Mouse (Mus musculus) liver, embryonic 11.5 days (tissue): ENCODE measurements around the gene Ascl3. TPM values are rescaled to one million over a fixed set of nuclear protein-coding genes. Genes with fewer than 3 reads are reported as not detected.

Experiments used
- ATAC-seq: fragments of 200-750 bp; cut with Nextera tagmentation; replicated peaks from 2 replicates; pipeline ENCODE4 v1.8.0; 2017; ENCODE audit warnings: moderate number of reproducible peaks, mild to moderate bottlenecking, moderate TSS enrichment, moderate library complexity; ENCODE audit not compliant: low FRiP score
- DNase-seq: peaks from one replicate; pipeline ENCODE4 v3.0.0-alpha.2; 2017; ENCODE audit warnings: low spot score
- H3K27ac ChIP-seq: fragments of 300-500 bp; sonication (generic); 2 replicates; pipeline ENCODE4 v1.5.1; 2014; ENCODE audit warnings: mild to moderate bottlenecking, low read depth, low read length, control low read depth
- H3K27me3 ChIP-seq: fragments of 300-500 bp; sonication (generic); replicated peaks from 2 replicates; pipeline ENCODE4 v1.6.1; 2014; ENCODE audit warnings: low read length, mixed read lengths; ENCODE audit not compliant: control insufficient read depth, insufficient read depth
- H3K36me3 ChIP-seq: fragments of 300-500 bp; sonication (generic); 2 replicates; pipeline ENCODE4 v1.6.1; 2014; ENCODE audit warnings: mild to moderate bottlenecking, low read length, moderate library complexity, mixed read lengths; ENCODE audit not compliant: control insufficient read depth, insufficient read depth
- H3K4me1 ChIP-seq: fragments of 300-500 bp; sonication (generic); replicated peaks from 2 replicates; pipeline ENCODE4 v1.6.1; 2014; ENCODE audit warnings: low read length, mixed read lengths; ENCODE audit not compliant: control insufficient read depth, insufficient read depth
- H3K4me2 ChIP-seq: fragments of 300-500 bp; sonication (generic); 2 replicates; pipeline ENCODE4 v1.6.1; 2014; ENCODE audit warnings: mild to moderate bottlenecking, control low read depth, moderate library complexity
- H3K4me3 ChIP-seq: fragments of 300-500 bp; sonication (generic); 2 replicates; pipeline ENCODE4 v1.5.1; 2014; ENCODE audit warnings: low read depth, low read length, control low read depth
- H3K9ac ChIP-seq: fragments of 300-500 bp; sonication (generic); 2 replicates; pipeline ENCODE4 v1.6.1; 2014; ENCODE audit warnings: low read depth, low read length, control low read depth
- H3K9me3 ChIP-seq: fragments of 300-500 bp; sonication (generic); 2 replicates; pipeline ENCODE4 v1.6.1; 2016; ENCODE audit warnings: low read length, inconsistent platforms, mixed read lengths; ENCODE audit not compliant: control insufficient read depth
- WGBS: fragments of 180-500 bp; shearing (Covaris S2); extraction: QIAGEN DNeasy Blood & Tissue Kit; methylation state at CpG from one replicate; pipeline ENCODE4 v1.1.7; 2014; 5-methylcytosine and 5-hydroxymethylcytosine counted together
- polyA plus RNA-seq: library from polyadenylated mRNA; unstranded; fragments of >200 nt; fragmentation: Nextera tagmentation; extraction: Ambion mirVana; gene quantifications from 2 replicates; pipeline ENCODE4 v1.2.1, GENCODE M21; 2014

Gene Ascl3
- polyA plus RNA-seq, 1 experiment from 2014 or later = not detected

GRCm38 (mm10) chr7:109704461-109704860 lies 27.1 kb downstream of the Ascl3 start:
- Histone ChIP-seq H3K27me3 (no peaks in the 10 kb centered on the region), H3K27ac (no peak overlapping the region), H3K9me3 (no peaks in the 10 kb centered on the region), H3K4me1 (peaks cover 3% of the 10 kb centered on the region), H3K9ac (peak overlapping the region; percentile 81), H3K36me3 (no peaks in the 10 kb centered on the region; the same call in 1 of the 2 replicates), H3K4me2 (peak overlapping the region; percentile 73), H3K4me3 (peak overlapping the region; percentile 73)
- ATAC-seq = no peak
- DNase-seq = no peak
- WGBS = 45% methylated on average over 3 of the region's 3 CpGs

GRCm38 (mm10) chr7:109704016-109704377 lies 27.5 kb downstream of the Ascl3 start:
- H3K4me2 ChIP-seq = peak overlapping the region; percentile 73
- WGBS = 2% methylated on average over 15 of the region's 17 CpGs
- H3K4me1 ChIP-seq = peaks cover 3% of the 10 kb centered on the region
- no peak for ATAC-seq
- no peak for DNase-seq
- peak overlapping the region; percentile 73 for H3K4me3 ChIP-seq
- peak overlapping the region; percentile 81 for H3K9ac ChIP-seq
- H3K27me3 ChIP-seq = no peaks in the 10 kb centered on the region
- no peaks in the 10 kb centered on the region; the same call in 1 of the 2 replicates for H3K36me3 ChIP-seq
- no peaks in the 10 kb centered on the region for H3K9me3 ChIP-seq
- H3K27ac ChIP-seq = peak overlapping the region; percentile 69

- peak; percentile 93 for ATAC-seq
- no peaks in the 10 kb centered on the region; the same call in 1 of the 2 replicates for H3K36me3 ChIP-seq
- under 1% methylated on average over 61 of the region's 61 CpGs for WGBS
Measured at GRCm38 (mm10) chr7:109703190-109704015, 28.1 kb downstream of the Ascl3 start, which contains the start of the genes St5 and Akip1. TSS of gene St5 (minus strand) at chr7:109703605. TSS of gene Akip1 (plus strand) at chr7:109703690.

GRCm38 (mm10) chr7:109702721-109703120 lies 28.8 kb downstream of the Ascl3 start:
- H3K9me3 ChIP-seq = no peaks in the 10 kb centered on the region
- ATAC-seq (no peak), DNase-seq (no peak)
- no peaks in the 10 kb centered on the region for H3K27me3 ChIP-seq
- H3K4me2 ChIP-seq = peak overlapping the region; percentile 73
- no peaks in the 10 kb centered on the region; the same call in 1 of the 2 replicates for H3K36me3 ChIP-seq
- peaks cover 3% of the 10 kb centered on the region for H3K4me1 ChIP-seq
- WGBS = 54% methylated on average over 4 of the region's 4 CpGs
- no peak overlapping the region for H3K4me3 ChIP-seq
- no peak overlapping the region for H3K27ac ChIP-seq
- peak overlapping the region; percentile 60; the same call in 1 of the 2 replicates for H3K9ac ChIP-seq

More at GRCm38 (mm10) chr7:109703190-109704015, 28.1 kb downstream of the Ascl3 start, which contains the start of the genes St5 and Akip1:
- peaks cover 3% of the 10 kb centered on the region for H3K4me1 ChIP-seq
- H3K27ac ChIP-seq = peak within 1 kb of the TSS; percentile 69
- DNase-seq = peak; percentile 98
- H3K9me3 ChIP-seq = no peaks in the 10 kb centered on the region
- H3K4me3 ChIP-seq = peak within 1 kb of the TSS; percentile 73
- no peaks in the 10 kb centered on the region for H3K27me3 ChIP-seq
- H3K9ac ChIP-seq = peak within 1 kb of the TSS; percentile 81
- peak within 1 kb of the TSS; percentile 73 for H3K4me2 ChIP-seq

- Histone ChIP-seq H3K9ac (no peak overlapping the region), H3K4me1 (peaks cover 3% of the 10 kb centered on the region), H3K27ac (no peak overlapping the region), H3K36me3 (no peaks in the 10 kb centered on the region), H3K9me3 (no peaks in the 10 kb centered on the region), H3K27me3 (no peaks in the 10 kb centered on the region), H3K4me2 (no peak overlapping the region), H3K4me3 (no peak overlapping the region)
- DNase-seq (no peak), ATAC-seq (no peak)
Measured at GRCm38 (mm10) chr7:109700213-109700612, 31.3 kb downstream of the Ascl3 start.

GRCm38 (mm10) chr7:109695339-109695726 lies 36.2 kb downstream of the Ascl3 start:
- Histone ChIP-seq H3K36me3 (no peaks in the 10 kb centered on the region), H3K9ac (no peak overlapping the region), H3K4me2 (no peak overlapping the region), H3K27ac (no peak overlapping the region), H3K27me3 (no peaks in the 10 kb centered on the region), H3K4me3 (no peak overlapping the region), H3K9me3 (no peaks in the 10 kb centered on the region), H3K4me1 (peaks cover 2% of the 10 kb centered on the region; the same call in 1 of the 2 replicates)
- WGBS = 90% methylated on average over 10 of the region's 10 CpGs
- no peak for ATAC-seq
- DNase-seq = no peak

GRCm38 (mm10) chr7:109694576-109695338 lies 36.8 kb downstream of the Ascl3 start:
- DNase-seq (no peak), ATAC-seq (no peak)
- Histone ChIP-seq H3K27ac (no peak overlapping the region), H3K4me2 (no peak overlapping the region), H3K27me3 (no peaks in the 10 kb centered on the region), H3K36me3 (no peaks in the 10 kb centered on the region), H3K9me3 (no peaks in the 10 kb centered on the region), H3K4me1 (peaks cover 2% of the 10 kb centered on the region; the same call in 1 of the 2 replicates), H3K9ac (no peak overlapping the region), H3K4me3 (no peak overlapping the region)
- WGBS = 76% methylated on average over 13 of the region's 13 CpGs

GRCm38 (mm10) chr7:109690961-109691360 lies 40.6 kb downstream of the Ascl3 start:
- H3K9me3 ChIP-seq = no peaks in the 10 kb centered on the region
- 77% methylated on average over 5 of the region's 5 CpGs for WGBS
- DNase-seq = no peak

More at GRCm38 (mm10) chr7:109690961-109691360, 40.6 kb downstream of the Ascl3 start:
- ATAC-seq = no peak
- Histone ChIP-seq H3K36me3 (no peaks in the 10 kb centered on the region), H3K9ac (no peak overlapping the region), H3K4me3 (no peak overlapping the region), H3K27me3 (no peaks in the 10 kb centered on the region), H3K4me1 (0 out of 2 replicates have a peak, but pooled peaks cover 2% of the 10 kb centered on the region), H3K4me2 (no peak overlapping the region), H3K27ac (no peak overlapping the region)
